Mouse (Mus musculus) neural tube, embryonic 10.5 days (tissue): ENCODE results near the gene Phf13.

Experiments
- DNase-seq: peaks from one replicate; pipeline ENCODE4 v3.0.0-alpha.2; 2017; ENCODE audit warnings: low spot score; ENCODE audit errors: extremely low spot score

Gene Phf13

GRCm38 (mm10) chr4:152013036-152013813 is 17.2 kb upstream of the Phf13 start:
- no peak for DNase-seq

DNA sequence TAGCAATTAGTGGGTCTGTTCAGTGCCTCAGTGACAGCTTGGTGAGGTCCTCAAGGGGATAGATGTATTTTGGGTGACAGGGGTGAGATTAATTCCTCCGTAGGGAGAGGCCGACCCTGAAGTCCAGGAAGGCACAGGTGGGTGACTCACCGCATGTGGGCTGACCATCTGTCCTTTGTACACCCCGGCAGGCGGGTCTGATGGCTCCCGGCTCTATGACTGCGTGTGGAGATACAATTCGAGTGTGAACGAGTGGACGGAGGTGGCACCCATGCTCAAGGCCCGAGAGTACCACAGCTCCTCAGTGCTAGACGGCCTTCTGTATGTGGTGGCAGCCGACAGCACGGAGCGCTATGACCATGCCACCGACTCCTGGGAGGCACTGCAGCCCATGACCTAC is 16.1 kb upstream of the Phf13 start:
- DNase-seq, result no peak

- no peak for DNase-seq
Measured at GRCm38 (mm10) chr4:152011171-152011760, 15.2 kb upstream of the Phf13 start.

DNA sequence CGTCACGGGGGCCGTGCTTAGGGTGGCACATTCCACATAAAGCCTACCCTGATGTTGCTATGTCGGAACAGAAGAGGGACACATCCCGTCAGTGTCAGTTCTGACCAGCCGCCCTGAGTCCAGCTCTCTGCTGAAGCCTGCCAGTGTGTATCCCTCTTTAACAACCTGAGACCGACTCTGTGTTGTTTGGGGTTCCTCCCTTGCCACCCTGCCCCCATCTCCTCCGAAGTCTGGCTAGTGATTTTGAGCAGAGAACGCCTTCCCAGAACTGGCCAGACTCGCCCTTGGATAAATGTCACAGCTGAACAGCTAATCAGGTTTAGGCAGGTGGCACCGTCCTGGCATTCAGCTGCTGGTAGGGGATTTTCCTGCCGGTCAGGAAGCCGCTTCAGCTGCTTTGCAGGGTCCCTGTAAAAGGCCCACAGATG is 14.7 kb upstream of the Phf13 start:
- no peak for DNase-seq

- no peak for DNase-seq
Measured at GRCm38 (mm10) chr4:152010091-152010706, 14.1 kb upstream of the Phf13 start.

DNA sequence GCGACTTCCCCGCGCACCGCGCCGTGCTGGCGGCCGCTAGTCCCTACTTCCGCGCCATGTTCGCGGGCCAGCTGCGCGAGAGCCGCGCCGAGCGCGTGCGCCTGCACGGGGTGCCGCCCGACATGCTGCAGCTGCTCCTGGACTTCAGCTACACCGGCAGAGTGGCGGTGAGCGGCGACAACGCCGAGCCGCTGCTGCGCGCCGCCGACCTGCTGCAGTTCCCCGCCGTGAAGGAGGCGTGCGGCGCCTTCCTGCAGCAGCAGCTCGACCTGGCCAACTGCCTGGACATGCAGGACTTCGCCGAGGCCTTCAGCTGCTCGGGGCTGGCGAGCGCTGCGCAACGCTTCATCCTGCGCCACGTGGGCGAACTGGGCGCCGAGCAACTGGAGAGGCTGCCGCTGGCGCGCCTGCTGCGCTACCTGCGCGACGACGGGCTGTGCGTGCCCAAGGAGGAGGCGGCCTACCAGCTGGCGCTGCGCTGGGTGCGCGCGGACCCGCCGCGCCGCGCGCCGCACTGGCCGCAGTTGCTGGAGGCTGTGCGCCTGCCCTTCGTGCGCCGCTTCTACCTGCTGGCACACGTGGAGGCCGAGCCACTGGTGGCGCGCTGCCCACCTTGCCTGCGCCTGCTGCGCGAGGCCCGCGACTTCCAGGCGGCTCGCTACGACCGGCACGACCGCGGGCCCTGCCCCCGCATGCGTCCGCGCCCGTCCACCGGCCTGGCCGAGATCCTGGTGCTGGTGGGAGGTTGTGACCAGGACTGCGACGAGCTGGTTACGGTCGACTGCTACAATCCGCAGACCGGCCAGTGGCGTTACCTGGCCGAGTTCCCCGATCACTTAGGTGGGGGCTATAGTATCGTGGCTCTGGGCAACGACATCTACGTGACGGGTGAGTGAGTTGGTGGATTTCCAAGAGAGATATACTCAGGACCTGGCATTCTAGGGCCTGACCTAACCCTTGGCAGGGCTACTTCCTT is 13.3 kb upstream of the Phf13 start:
- DNase-seq, result no peak

DNA sequence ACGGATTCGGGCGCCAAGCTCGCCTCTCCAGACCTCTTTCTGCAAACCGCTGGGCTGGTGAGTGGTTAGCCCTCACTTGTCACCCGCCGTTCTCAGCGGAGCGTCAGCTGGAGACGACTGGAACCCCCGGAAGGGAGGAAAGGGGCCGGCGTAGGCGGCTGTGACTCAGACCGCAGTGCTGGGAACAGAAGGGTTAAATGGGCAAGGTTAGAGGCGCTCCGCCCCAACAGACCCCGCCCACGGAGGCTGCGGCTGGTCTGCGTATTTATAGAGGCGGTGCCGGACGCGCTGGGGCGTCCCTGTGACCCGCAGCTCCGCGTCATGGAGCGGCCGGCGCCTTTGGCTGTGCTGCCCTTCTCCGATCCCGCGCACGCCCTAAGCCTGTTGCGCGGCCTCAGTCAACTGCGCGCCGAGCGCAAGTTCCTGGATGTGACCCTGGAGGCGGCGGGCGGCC is 12.6 kb upstream of the Phf13 start, which contains the start of gene Klhl21:
Gene Klhl21, plus strand, starts transcription at position 182 of the 454 bp plus-strand sequence.
- DNase-seq, result peak; percentile 91

DNA sequence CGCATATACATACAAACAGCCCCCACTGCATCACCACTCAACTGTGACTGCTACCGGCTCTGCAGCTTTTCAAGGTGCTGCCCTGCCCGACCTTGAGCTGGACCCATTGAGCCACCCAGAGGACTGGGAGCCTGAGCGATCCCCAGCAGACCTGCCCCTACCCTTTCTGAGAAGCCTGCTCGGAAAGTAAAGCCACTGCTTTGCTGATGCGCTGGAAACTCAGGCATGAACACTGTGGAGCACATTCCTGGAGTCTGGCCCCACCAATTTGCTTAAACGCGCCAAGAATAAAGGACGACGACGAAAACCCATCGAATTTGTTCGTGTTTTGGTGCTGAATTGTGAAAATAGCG is 12.1 kb upstream of the Phf13 start:
- no peak for DNase-seq

GRCm38 (mm10) chr4:152007481-152008147 is 11.6 kb upstream of the Phf13 start:
- DNase-seq, result no peak

- no peak for DNase-seq
Measured at GRCm38 (mm10) chr4:152006812-152007211, 10.8 kb upstream of the Phf13 start.

GRCm38 (mm10) chr4:152006137-152006536 is 10.1 kb upstream of the Phf13 start:
- DNase-seq, result no peak

DNA sequence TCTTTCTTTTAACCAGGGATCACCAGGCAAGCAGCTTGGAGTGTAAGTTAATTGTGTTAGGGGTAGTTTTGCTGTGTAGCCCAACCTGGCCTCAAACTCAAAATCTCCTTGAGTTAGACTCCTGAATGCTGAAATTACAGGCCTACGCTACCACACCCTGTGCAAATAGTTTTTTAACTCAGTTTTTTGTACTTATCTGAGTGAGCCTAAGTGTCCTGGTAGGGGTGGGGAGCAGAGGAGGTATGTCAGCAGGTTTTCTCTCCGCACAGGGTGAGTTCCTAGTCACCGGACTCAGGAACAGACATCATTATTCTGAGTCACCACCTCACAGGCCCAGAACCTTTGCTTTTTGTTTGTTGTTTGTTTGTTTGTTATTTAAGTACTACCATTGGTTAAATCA is 6.0 kb upstream of the Phf13 start:
- no peak for DNase-seq

DNA sequence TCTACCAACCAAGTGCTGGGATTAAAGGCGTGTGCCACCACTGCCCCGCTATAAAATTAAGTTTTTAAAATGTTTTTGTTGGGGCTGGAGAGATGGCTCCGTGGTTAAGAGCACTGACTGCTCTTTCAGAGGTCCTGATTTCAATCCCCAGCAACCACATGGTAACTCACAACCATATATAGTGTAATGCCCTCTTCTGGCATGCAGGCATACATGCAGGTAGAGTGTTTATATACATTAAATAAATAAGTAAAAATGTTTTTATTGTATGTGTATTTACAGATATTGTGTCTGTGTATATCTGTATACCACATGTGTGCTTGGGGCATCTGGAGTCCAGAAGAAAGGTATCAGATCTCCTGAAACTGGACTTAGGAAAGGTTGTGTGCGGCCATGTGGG is 5.3 kb upstream of the Phf13 start:
- DNase-seq, result no peak

DNA sequence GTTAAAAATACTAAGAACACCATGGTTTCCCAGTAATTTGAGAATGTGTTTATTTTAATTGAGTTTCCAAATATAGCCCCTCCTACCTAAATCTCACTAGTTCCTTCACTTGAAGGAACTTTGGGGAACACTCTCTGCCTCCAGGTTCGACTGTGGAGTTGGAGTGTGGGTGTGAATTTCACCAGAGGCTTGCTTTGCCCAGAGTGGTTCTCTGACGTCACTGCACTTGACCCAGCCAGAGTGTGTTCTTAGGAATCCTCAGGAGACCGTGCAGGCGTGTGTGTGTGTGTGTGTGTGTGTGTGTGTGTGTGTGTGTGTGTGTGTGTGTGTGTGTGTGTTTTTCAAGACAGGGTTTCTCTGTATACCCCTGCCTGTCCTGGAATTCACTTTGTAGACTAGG is 4.8 kb upstream of the Phf13 start:
- no peak for DNase-seq

GRCm38 (mm10) chr4:151999481-151999880 is 3.4 kb upstream of the Phf13 start:
- DNase-seq, result no peak

GRCm38 (mm10) chr4:151997701-151998100 is 1.6 kb upstream of the Phf13 start:
- DNase-seq, result no peak

DNA sequence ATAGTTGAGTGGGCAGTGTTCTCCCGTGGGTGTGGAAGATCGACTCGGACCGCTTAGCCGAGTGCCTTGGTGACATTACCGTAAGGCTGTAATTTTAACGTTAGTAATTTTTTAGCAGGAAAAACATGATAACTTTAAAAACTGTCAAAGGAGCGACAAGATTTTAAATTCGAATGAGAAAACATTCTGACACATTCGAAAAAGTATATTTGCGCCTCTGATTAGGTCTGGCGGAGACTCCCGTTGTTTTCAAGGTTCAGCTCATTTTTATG is 829 bp upstream of the Phf13 start:
- no peak for DNase-seq

DNA sequence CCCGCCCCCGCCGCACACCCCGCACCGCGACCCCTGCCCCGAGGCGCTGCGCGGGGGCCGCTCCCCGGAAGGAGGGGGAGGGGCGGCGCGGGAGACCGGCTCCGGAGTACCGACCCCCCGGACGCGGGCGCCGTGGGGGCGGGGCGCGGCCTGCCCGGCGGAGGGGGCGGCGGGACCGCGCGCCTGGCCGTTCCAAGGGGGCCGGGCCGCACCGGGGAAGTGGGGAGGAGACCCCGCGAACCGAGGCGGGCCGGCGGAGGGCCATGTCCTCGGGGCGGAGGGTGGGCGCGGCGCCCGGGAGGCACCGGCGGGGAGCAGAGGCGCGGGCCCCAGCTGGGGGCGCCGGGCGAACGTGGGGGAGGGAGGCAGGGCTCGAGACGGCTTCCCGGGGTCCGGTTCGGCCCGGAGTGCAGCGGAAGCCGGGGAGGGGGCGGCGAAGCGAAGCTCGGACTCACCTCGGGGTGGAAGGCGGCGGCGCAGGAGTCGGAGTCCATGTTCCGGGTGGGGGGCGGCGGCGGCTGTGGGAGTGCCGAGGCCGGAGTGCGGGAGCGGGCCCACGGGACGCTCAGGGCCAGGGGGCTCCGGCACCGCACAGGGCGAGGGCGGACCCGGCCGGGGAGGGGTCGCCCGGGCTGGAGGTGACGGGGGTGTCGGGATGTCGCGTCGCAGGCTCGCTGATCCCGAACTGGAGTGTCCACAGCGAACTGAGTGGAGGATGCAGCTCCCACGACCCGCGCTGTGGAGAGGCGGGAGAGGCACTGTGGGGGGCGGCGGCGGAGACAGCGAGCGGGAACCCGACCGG is 486 bp downstream of the Phf13 start:
- DNase-seq, result no peak

GRCm38 (mm10) chr4:151994228-151995171 is 1.6 kb downstream of the Phf13 start:
- peak; percentile 65 for DNase-seq
